Mouse (Mus musculus): ENCODE measurements around the gene Tctn1. TPM values are rescaled to one million over a fixed set of nuclear protein-coding genes. Genes with fewer than 3 reads are reported as not detected.

The Tctn1 gene
- total and polyA plus RNA-seq, 3 experiments, result 3.8 to 6.0 TPM; not detected in 1

DNA sequence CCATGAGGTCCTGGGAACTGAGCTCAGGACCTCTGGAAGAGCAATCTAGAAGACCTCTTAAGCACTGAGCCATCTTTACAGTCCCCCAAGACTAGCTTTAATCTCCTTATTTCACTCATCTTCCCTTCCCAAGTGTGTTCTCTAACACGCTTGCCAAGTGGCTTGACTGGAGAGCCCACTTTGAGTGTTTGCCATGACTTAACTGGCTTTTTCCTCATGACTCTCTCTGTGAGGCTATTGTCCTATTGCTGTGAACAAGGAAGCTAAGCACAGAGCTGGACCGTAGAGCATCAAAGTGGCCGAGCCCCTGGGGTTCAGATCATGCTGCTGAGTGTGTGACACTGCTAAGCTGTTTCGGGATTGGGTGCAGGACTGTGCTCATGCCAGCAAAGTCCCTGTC is 48.1 kb upstream of the Tctn1 start:
- TF ChIP-seq USF1 (IDR thresholded peaks at IDR 0.05; ENCODE audit: low read depth, low read length) (no peak), E2F4 (IDR thresholded peaks at IDR 0.05; ENCODE audit: borderline replicate concordance, low read depth, low read length) (no peak), KAT2A (conservative IDR thresholded peaks at IDR 0.05; ENCODE audit: low read depth, low read length) (no peak), ELF1 (IDR thresholded peaks at IDR 0.05; ENCODE audit: low read depth, low read length) (no peak), CTCF (IDR thresholded peaks at IDR 0.05 in 2 of 3, conservative IDR thresholded peaks at IDR 0.05 in 1 of 3; ENCODE audit: control insufficient read depth in 1 of 3, insufficient read depth in 1 of 3, low read depth in 2 of 3, low read length in 3 of 3, poor library complexity in 1 of 3, severe bottlenecking in 1 of 3) (no peak), CHD2 (IDR thresholded peaks at IDR 0.05; ENCODE audit: low read length) (no peak), TCF12 (IDR thresholded peaks at IDR 0.05; ENCODE audit: low read depth, low read length) (no peak), MYB (IDR thresholded peaks at IDR 0.05; ENCODE audit: low read depth, low read length) (no peak), RAD21 (IDR thresholded peaks at IDR 0.05; ENCODE audit: low read depth, low read length) (no peak), POLR2AphosphoS5 (IDR thresholded peaks at IDR 0.05; ENCODE audit: borderline replicate concordance, low read depth, low read length) (no peak), ZMIZ1 (IDR thresholded peaks at IDR 0.05; ENCODE audit: low read depth, low read length) (no peak), ZC3H11A (IDR thresholded peaks at IDR 0.05; ENCODE audit: low read depth, low read length) (no peak), TBP (IDR thresholded peaks at IDR 0.05; ENCODE audit: low read depth, low read length) (no peak), MEF2A (IDR thresholded peaks at IDR 0.05; ENCODE audit: extremely low read depth, insufficient replicate concordance, low read depth, low read length, poor library complexity, severe bottlenecking) (no peak), CHD1 (IDR thresholded peaks at IDR 0.05; ENCODE audit: low read depth, low read length) (no peak), SIN3A (IDR thresholded peaks at IDR 0.05; ENCODE audit: low read length) (no peak), MAX (IDR thresholded peaks at IDR 0.05; ENCODE audit: low read length) (no peak), MYC (IDR thresholded peaks at IDR 0.05; ENCODE audit: low read depth, low read length) (no peak), MAZ (IDR thresholded peaks at IDR 0.05; ENCODE audit: low read depth, low read length) (no peak)
- H3K79me2 ChIP-seq (ENCODE audit: control insufficient read depth, insufficient read depth, low read length, poor library complexity), result no peaks in the 10 kb centered on the region
- H3K9ac ChIP-seq (ENCODE audit: control insufficient read depth, low read depth, low read length, poor library complexity, severe bottlenecking), result no peak overlapping the region
- DNase-seq (ENCODE audit: low read depth, low spot score), result no peak
- peaks cover 0 to 7% of the 10 kb centered on the region in 2 experiments; a peak in 2 of 4 replicates for H3K4me1 ChIP-seq (ENCODE audit: control insufficient read depth in 1 of 2, insufficient read depth in 2 of 2, low read length in 2 of 2)
- H3K27me3 ChIP-seq (ENCODE audit: control insufficient read depth in 1 of 2, insufficient read depth in 2 of 2, low read length in 2 of 2), result no peaks in the 10 kb centered on the region
- H3K27ac ChIP-seq (ENCODE audit: control insufficient read depth, low read depth, low read length), result no peak overlapping the region
- peaks cover 5 to 7% of the 10 kb centered on the region in 2 experiments; a peak in 3 of 4 replicates for H3K36me3 ChIP-seq (ENCODE audit: control insufficient read depth in 1 of 2, insufficient read depth in 2 of 2, low read length in 2 of 2)
- H3K9me3 ChIP-seq (replicated peaks; ENCODE audit: insufficient read depth, low read length), result no peaks in the 10 kb centered on the region
- H3K4me3 ChIP-seq (ENCODE audit: control insufficient read depth in 1 of 2, insufficient read depth in 1 of 2, low read depth in 2 of 2, low read length in 2 of 2), result no peak overlapping the region

DNA sequence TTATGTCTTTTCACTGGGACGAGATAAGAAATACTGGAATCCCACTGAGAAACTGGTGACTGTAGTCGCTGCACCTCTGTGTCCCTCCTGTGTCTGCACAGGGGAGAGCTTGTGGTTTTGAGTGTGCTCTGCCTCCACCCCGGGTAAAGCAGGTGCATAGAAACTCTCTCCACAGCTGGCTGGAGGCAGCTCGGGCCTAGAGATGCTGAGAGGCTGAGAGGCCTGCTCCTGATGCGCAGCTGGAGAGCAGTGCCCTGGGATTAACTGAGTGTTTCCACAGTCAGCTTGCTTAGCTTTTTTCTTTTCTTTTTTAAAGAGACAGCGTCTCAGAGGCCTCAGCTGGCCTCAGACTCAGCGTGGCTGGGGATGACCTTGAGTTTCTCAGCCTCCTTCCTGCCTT is 47.4 kb upstream of the Tctn1 start:
- no peaks in the 10 kb centered on the region for H3K79me2 ChIP-seq (ENCODE audit: control insufficient read depth, insufficient read depth, low read length, poor library complexity)
- no peaks in the 10 kb centered on the region for H3K27me3 ChIP-seq (ENCODE audit: control insufficient read depth in 1 of 2, insufficient read depth in 2 of 2, low read length in 2 of 2)
- DNase-seq (ENCODE audit: low read depth, low spot score), result no peak
- H3K9ac ChIP-seq (ENCODE audit: control insufficient read depth, low read depth, low read length, poor library complexity, severe bottlenecking), result no peak overlapping the region
- no peak overlapping the region for H3K27ac ChIP-seq (ENCODE audit: control insufficient read depth, low read depth, low read length)
- H3K9me3 ChIP-seq (replicated peaks; ENCODE audit: insufficient read depth, low read length), result no peaks in the 10 kb centered on the region
- TF ChIP-seq CTCF (IDR thresholded peaks at IDR 0.05 in 2 of 3, conservative IDR thresholded peaks at IDR 0.05 in 1 of 3; ENCODE audit: control insufficient read depth in 1 of 3, insufficient read depth in 1 of 3, low read depth in 2 of 3, low read length in 3 of 3, poor library complexity in 1 of 3, severe bottlenecking in 1 of 3), result no peak
- no peak for TF ChIP-seq MYC (IDR thresholded peaks at IDR 0.05; ENCODE audit: low read depth, low read length)
- TF ChIP-seq HCFC1 (IDR thresholded peaks at IDR 0.05; ENCODE audit: low read depth, low read length), result no peak
- TF ChIP-seq POLR2A (IDR thresholded peaks at IDR 0.05; ENCODE audit: control insufficient read depth in 1 of 2, insufficient read depth in 1 of 2, low read depth in 1 of 2, low read length in 2 of 2, poor library complexity in 1 of 2), result no peak
- TF ChIP-seq TBP (IDR thresholded peaks at IDR 0.05; ENCODE audit: low read depth, low read length), result no peak
- no peak for TF ChIP-seq MXI1 (IDR thresholded peaks at IDR 0.05; ENCODE audit: low read depth, low read length)
- TF ChIP-seq KAT2A (conservative IDR thresholded peaks at IDR 0.05; ENCODE audit: low read depth, low read length), result no peak
- no peak overlapping the region for H3K4me3 ChIP-seq (ENCODE audit: control insufficient read depth in 1 of 2, insufficient read depth in 1 of 2, low read depth in 2 of 2, low read length in 2 of 2)
- H3K4me1 ChIP-seq (ENCODE audit: control insufficient read depth in 1 of 2, insufficient read depth in 2 of 2, low read length in 2 of 2), result peaks cover 0 to 7% of the 10 kb centered on the region in 2 experiments; a peak in 2 of 4 replicates
- H3K36me3 ChIP-seq (ENCODE audit: control insufficient read depth in 1 of 2, insufficient read depth in 2 of 2, low read length in 2 of 2), result peaks cover 5 to 6% of the 10 kb centered on the region in 2 experiments; a peak in 3 of 4 replicates

Data from MEL (cell line).